Mouse (Mus musculus) hindbrain, embryonic 11.5 days (tissue): ENCODE data around the gene Ttc28. TPM values are rescaled to one million over a fixed set of nuclear protein-coding genes. Genes with fewer than 3 reads are reported as not detected.
A peak's percentile ranks its signal among the peaks of the same experiment; 100 is the strongest.

Experiments
- ATAC-seq: fragments of 200-750 bp; cut with Nextera tagmentation; 2 replicates; pipeline ENCODE4 v1.8.0; 2017; ENCODE audit warnings: mild to moderate bottlenecking, moderate TSS enrichment, moderate library complexity; ENCODE audit not compliant: low FRiP score
- DNase-seq: peaks from one replicate; pipeline ENCODE4 v3.0.0-alpha.2; 2015; ENCODE audit warnings: low spot score
- H3K27ac ChIP-seq: fragments of 300-500 bp; sonication (generic); 2 replicates; pipeline ENCODE4 v1.5.1; 2014; ENCODE audit warnings: mild to moderate bottlenecking, low read depth, low read length
- H3K27me3 ChIP-seq: fragments of 300-500 bp; sonication (generic); 2 replicates; pipeline ENCODE4 v1.6.1; 2014; ENCODE audit warnings: mild to moderate bottlenecking, low read length, moderate library complexity, mixed read lengths; ENCODE audit not compliant: control insufficient read depth, insufficient read depth
- H3K36me3 ChIP-seq: fragments of 300-500 bp; sonication (generic); 2 replicates; pipeline ENCODE4 v1.6.1; 2014; ENCODE audit warnings: mild to moderate bottlenecking, low read length, moderate library complexity, mixed read lengths; ENCODE audit not compliant: control insufficient read depth, insufficient read depth
- H3K4me1 ChIP-seq: fragments of 300-500 bp; sonication (generic); replicated peaks from 2 replicates; pipeline ENCODE4 v1.6.1; 2014; ENCODE audit warnings: low read length, mixed read lengths; ENCODE audit not compliant: control insufficient read depth, insufficient read depth
- H3K4me2 ChIP-seq: fragments of 300-500 bp; sonication (generic); replicated peaks from 2 replicates; pipeline ENCODE4 v1.6.1; 2014; ENCODE audit warnings: mild to moderate bottlenecking, low read depth, low read length
- H3K4me3 ChIP-seq: fragments of 300-500 bp; sonication (generic); 2 replicates; pipeline ENCODE4 v1.5.1; 2014; ENCODE audit warnings: low read depth, low read length
- H3K9ac ChIP-seq: fragments of 300-500 bp; sonication (generic); 2 replicates; pipeline ENCODE4 v1.6.1; 2014; ENCODE audit warnings: low read depth, low read length
- H3K9me3 ChIP-seq: fragments of 300-500 bp; sonication (generic); 2 replicates; pipeline ENCODE4 v1.6.1; 2016; ENCODE audit warnings: low read length; ENCODE audit not compliant: control insufficient read depth
- WGBS: fragments of 180-500 bp; shearing (Covaris S2); extraction: QIAGEN DNeasy Blood & Tissue Kit; methylation state at CpG from one replicate; pipeline ENCODE4 v1.1.7; 2014; 5-methylcytosine and 5-hydroxymethylcytosine counted together
- polyA plus RNA-seq: library from polyadenylated mRNA; unstranded; fragments of >200 nt; fragmentation: Nextera tagmentation; extraction: Ambion mirVana; gene quantifications from 2 replicates; pipeline ENCODE4 v1.2.1, GENCODE M21; 2014

The Ttc28 gene
- polyA plus RNA-seq, 1 experiment from 2014 or later = 15.6 TPM

DNA sequence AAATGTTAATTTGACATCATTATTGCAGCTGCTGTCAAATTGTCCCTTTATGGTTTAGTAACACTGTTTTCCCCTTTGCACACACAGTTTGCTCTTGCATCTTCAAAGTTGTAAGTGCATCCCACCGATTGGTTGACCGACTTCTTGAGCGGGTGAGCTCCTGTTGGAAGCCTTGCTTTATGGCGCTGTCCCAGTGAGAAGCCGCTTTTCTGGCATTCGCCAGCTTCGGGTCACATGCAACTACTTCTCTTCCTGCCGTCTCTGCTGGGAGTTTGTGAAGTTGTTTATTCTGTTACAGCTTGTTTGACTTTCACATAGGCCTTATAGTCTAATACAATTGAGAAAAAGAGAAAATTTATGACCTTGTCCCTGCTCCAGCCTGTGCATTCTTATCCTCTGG is 250.5 kb downstream of the Ttc28 start:
- 96% methylated on average over 8 of the region's 8 CpGs for WGBS

DNA sequence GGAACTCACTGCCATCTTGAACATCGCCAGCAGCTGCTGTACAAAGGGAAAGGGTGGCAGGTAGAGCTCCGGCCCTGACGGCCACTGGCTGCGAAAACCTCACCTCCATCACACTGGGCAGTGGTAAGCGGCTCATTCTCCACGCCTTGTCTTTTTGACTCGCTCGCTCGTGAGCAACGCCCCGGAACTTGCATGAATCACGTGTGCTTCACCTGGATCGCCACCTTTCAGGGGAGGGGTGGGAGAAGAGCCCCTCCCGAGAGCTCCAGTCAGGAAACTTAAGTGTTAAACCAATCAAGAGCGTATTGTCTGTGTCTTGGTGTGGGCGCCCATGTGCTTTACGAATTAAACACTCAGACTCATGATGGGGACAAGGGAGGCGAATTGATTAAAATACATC is 252.0 kb downstream of the Ttc28 start:
- Histone ChIP-seq H3K4me2 (no peak overlapping the region), H3K4me1 (no peaks in the 10 kb centered on the region), H3K9ac (no peak overlapping the region), H3K27me3 (no peaks in the 10 kb centered on the region), H3K36me3 (no peaks in the 10 kb centered on the region), H3K9me3 (no peaks in the 10 kb centered on the region), H3K27ac (no peak overlapping the region), H3K4me3 (no peak overlapping the region)
- ATAC-seq = no peak
- WGBS = 93% methylated on average over 18 of the region's 18 CpGs
- no peak for DNase-seq

More for the DNA sequence above, 250.5 kb downstream of the Ttc28 start:
- H3K4me3 ChIP-seq = no peak overlapping the region
- H3K4me1 ChIP-seq = no peaks in the 10 kb centered on the region
- H3K9me3 ChIP-seq = no peaks in the 10 kb centered on the region
- DNase-seq (no peak), ATAC-seq (no peak)
- no peak overlapping the region for H3K4me2 ChIP-seq
- no peaks in the 10 kb centered on the region for H3K36me3 ChIP-seq
- H3K27ac ChIP-seq = no peak overlapping the region
- no peak overlapping the region for H3K9ac ChIP-seq
- H3K27me3 ChIP-seq = no peaks in the 10 kb centered on the region

DNA sequence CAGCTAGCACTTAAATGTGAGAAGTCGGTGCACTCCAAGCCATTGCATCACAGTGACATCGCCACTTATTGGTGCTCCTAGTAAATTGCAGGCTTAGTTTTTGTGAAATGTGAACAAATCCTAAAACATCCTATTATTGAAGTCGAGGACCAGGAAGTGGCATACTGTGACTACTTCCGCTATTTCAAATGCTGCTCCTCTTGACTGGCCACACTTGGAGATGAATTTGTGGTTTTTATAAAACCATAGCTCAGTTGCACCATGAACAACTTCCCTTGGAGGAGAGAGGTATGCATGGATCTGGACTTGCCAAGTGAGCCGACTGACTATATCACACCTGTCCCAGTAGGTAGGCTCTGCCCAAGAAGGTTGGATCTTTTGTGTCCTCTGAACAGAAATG is 253.5 kb downstream of the Ttc28 start:
- peaks cover 10% of the 10 kb centered on the region for H3K4me1 ChIP-seq
- no peaks in the 10 kb centered on the region for H3K36me3 ChIP-seq
- no peak overlapping the region for H3K27ac ChIP-seq
- H3K9ac ChIP-seq = no peak overlapping the region
- DNase-seq (no peak), ATAC-seq (no peak)
- H3K9me3 ChIP-seq = no peaks in the 10 kb centered on the region
- no peaks in the 10 kb centered on the region for H3K27me3 ChIP-seq
- 92% methylated on average over 5 of the region's 5 CpGs for WGBS
- no peak overlapping the region for H3K4me3 ChIP-seq
- H3K4me2 ChIP-seq = no peak overlapping the region

DNA sequence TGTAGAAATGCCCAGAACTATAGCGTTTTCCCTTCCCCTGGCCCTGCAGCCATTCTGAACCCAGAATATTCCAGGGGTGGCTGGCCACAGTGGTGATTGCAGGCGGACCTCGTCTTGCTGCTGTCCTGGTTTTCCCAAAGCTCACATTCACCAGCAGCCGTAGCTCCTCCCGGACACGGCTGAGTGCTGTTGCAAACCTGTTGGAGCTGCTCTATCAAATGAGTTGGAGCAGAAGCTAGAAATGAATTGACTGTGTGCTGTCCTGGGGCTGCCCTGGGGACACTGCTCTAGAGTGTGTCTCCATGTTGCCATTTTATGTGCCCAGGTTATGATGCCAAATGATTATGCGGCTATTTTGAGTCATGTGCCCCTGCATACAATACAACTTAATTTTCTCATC is 254.2 kb downstream of the Ttc28 start:
- 87% methylated on average over 7 of the region's 7 CpGs for WGBS
- no peak overlapping the region for H3K27ac ChIP-seq
- no peak overlapping the region for H3K9ac ChIP-seq
- no peak overlapping the region for H3K4me3 ChIP-seq
- DNase-seq (no peak), ATAC-seq (no peak)
- no peaks in the 10 kb centered on the region for H3K9me3 ChIP-seq
- H3K36me3 ChIP-seq = no peaks in the 10 kb centered on the region
- peaks cover 15% of the 10 kb centered on the region for H3K4me1 ChIP-seq
- no peaks in the 10 kb centered on the region for H3K27me3 ChIP-seq
- H3K4me2 ChIP-seq = no peak overlapping the region

DNA sequence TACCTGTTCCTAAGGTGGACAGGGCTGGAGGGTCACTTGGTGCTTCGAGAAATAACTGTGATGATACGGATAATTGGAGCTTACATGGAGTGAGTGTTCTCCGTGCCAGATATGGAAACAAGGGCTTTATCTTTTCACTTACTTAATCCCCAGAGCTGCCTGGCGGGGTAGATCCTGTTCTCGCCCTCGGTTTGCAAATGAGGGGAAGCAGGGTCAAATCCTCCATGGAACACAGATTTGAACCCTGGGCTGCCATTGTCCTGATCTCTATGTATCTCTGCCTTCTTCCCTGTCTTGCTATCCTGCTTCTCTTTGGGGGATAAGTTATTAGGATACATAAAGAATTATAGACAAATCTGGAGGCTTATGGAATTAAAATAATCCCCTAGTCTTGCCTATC is 257.7 kb downstream of the Ttc28 start:
- H3K4me3 ChIP-seq = no peak overlapping the region
- 43% methylated on average over 6 of the region's 6 CpGs for WGBS
- DNase-seq = no peak
- no peak overlapping the region for H3K27ac ChIP-seq
- no peaks in the 10 kb centered on the region for H3K36me3 ChIP-seq
- H3K4me2 ChIP-seq = no peak overlapping the region
- H3K4me1 ChIP-seq = peaks cover 22% of the 10 kb centered on the region
- H3K9ac ChIP-seq = no peak overlapping the region
- ATAC-seq = no peak
- H3K9me3 ChIP-seq = no peaks in the 10 kb centered on the region
- H3K27me3 ChIP-seq = no peaks in the 10 kb centered on the region

DNA sequence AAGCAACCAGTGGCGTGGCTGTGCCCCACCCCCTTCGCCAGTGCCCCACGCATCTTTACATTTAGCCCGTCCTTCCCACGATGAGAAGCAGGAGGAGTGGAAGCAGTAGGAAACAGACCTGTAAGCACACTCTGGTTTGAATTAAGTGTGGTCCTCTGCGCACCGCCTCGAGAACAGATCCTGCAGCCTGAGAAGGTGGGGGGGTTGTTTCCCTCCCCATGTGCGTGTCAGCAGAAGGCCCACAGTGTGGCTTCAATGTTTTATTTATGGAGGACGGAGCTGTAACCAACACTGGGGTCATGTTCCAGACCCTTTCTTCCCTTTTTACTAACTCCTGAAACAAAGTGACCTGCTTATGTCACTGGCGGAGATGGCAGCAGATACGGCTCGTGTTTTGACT is 258.1 kb downstream of the Ttc28 start:
- ATAC-seq (peak; percentile 26), DNase-seq (no peak)
- WGBS = 24% methylated on average over 13 of the region's 13 CpGs
- Histone ChIP-seq H3K4me3 (no peak overlapping the region), H3K4me1 (peaks cover 22% of the 10 kb centered on the region), H3K9ac (no peak overlapping the region), H3K36me3 (no peaks in the 10 kb centered on the region), H3K27ac (no peak overlapping the region), H3K9me3 (no peaks in the 10 kb centered on the region), H3K4me2 (no peak overlapping the region; the same call in 1 of the 2 replicates), H3K27me3 (no peaks in the 10 kb centered on the region)

DNA sequence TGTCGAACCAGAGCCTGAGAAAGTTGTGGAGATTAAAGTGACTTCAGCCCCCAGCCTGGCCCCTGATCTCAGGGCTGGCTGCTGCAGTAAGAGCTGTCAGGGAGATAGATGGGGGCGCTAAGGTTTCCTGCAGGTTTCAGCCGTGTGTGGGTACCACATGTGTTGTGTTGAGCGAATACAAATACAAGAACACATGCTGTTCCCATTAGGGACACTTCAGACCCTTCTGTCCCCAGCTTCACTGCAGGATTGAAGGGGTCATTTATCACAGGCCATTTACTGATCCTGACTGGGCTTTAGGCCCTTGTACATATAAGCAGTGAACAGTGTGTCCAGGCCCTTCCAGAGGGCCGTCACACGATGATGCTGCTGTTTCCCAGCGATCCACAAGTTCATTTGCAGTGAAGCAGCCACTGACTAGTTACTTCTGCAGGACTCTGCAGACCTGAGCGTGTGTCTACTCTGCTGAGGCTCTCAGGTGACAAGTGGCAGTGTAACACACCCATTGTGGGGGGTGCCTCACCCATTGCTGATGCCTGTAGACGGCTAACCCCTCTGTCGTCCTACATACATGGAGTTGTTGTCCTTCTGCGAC is 258.7 kb downstream of the Ttc28 start:
- H3K27ac ChIP-seq = peak overlapping the region; percentile 52; the same call in 1 of the 2 replicates
- no peaks in the 10 kb centered on the region for H3K27me3 ChIP-seq
- DNase-seq (peak; percentile 60), ATAC-seq (peak; percentile 82)
- no peak overlapping the region for H3K9ac ChIP-seq
- no peaks in the 10 kb centered on the region for H3K36me3 ChIP-seq
- H3K4me1 ChIP-seq = peaks cover 22% of the 10 kb centered on the region
- H3K4me3 ChIP-seq = no peak overlapping the region
- H3K9me3 ChIP-seq = no peaks in the 10 kb centered on the region
- no peak overlapping the region for H3K4me2 ChIP-seq
- 26% methylated on average over 11 of the region's 11 CpGs for WGBS

DNA sequence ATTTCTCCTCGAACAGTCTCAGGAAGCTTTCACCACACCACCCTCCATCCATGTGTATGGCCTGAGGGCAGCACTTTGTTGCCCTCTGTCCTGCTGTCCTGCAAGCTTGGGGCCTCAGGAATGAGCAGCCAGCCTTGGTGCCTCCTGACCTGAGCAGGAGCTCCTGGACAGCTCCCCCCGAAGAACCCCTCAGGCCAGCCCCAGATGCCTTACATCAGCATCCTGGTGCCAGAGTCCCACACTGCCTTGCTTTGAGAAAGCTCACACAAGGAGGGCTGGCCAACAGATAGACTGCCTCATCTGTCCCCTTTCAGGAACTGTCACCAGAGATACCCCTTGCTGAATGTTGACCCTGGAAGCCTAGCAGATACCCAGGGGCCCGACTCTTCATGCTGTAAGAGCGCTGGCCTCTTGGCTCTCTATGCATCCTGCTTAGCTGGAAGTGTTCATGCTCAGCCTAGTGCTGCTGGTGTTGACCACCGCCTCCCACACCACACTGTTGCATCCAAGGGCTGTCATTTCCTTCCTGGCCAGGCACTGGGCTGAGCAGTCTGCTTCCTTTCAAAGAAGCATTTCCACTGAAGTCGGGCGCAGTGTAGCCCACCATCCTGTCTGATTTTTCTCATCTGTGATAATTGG is 259.4 kb downstream of the Ttc28 start:
- H3K4me1 ChIP-seq = peaks cover 22% of the 10 kb centered on the region
- ATAC-seq = no peak
- WGBS = 54% methylated on average over 7 of the region's 7 CpGs

DNA sequence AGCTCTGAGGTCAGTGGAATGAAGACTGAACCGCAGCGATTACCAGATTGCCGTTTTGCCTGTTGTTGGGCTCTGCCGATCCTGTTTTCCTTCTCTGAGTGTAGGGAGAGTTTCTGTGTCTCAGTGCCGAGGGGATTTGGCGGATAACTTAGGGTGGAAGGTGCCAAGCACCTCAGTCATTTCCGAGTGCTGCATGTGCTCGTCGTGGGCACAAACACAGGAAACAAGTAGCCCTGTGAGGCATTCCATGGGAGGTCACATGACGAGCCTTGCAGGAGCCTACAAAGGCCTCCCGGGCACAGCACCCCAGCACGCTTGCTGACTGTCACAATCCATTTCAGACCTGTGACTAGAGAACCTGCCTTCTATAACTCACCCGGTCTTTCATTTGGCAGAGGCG is 260.0 kb downstream of the Ttc28 start:
- no peak overlapping the region for H3K4me3 ChIP-seq
- H3K9me3 ChIP-seq = no peaks in the 10 kb centered on the region
- ATAC-seq (no peak), DNase-seq (no peak)
- H3K27me3 ChIP-seq = no peaks in the 10 kb centered on the region
- WGBS = 72% methylated on average over 14 of the region's 14 CpGs
- H3K36me3 ChIP-seq = no peaks in the 10 kb centered on the region
- H3K4me1 ChIP-seq = peaks cover 22% of the 10 kb centered on the region
- 0 out of 2 replicates have a peak overlapping the region, but pooled peaks have one; percentile 48 for H3K27ac ChIP-seq
- H3K4me2 ChIP-seq = no peak overlapping the region
- H3K9ac ChIP-seq = no peak overlapping the region

More for the DNA sequence above, 259.4 kb downstream of the Ttc28 start:
- Histone ChIP-seq H3K27me3 (no peaks in the 10 kb centered on the region), H3K36me3 (no peaks in the 10 kb centered on the region), H3K4me3 (no peak overlapping the region), H3K27ac (peak overlapping the region; percentile 52; the same call in 1 of the 2 replicates), H3K4me2 (no peak overlapping the region), H3K9me3 (no peaks in the 10 kb centered on the region), H3K9ac (no peak overlapping the region)
- no peak for DNase-seq
